Mouse (Mus musculus): ENCODE data around the gene Isy1.

- TF ChIP-seq MAX (IDR thresholded peaks at IDR 0.05; ENCODE audit: low read length) (no peak), SIN3A (IDR thresholded peaks at IDR 0.05; ENCODE audit: low read length) (no peak), CTCF (conservative IDR thresholded peaks at IDR 0.05 in 1 of 2, IDR thresholded peaks at IDR 0.05 in 1 of 2; ENCODE audit: low read depth in 2 of 2, low read length in 2 of 2) (no peak)
These were observed 11.7 kb upstream of the Isy1 start for GRCm38 (mm10) chr6:87850155-87850899.

Data from CH12.LX (cell line).